Mouse (Mus musculus): ENCODE data around the gene Acadsb. TPM values are rescaled to one million over a fixed set of nuclear protein-coding genes. Genes with fewer than 3 reads are reported as not detected.
A peak's percentile ranks its signal among the peaks of the same experiment; 100 is the strongest.
"Not testable (repeated sequence)": the region's sequence is repeated elsewhere in the genome, so short reads cannot be mapped to it uniquely, and the experiment has no call there.

The Acadsb gene
- polyA plus RNA-seq (2014; fragmentation: Nextera tagmentation; extraction: Ambion mirVana): 91.3 and 101 TPM in 2 replicates

DNA sequence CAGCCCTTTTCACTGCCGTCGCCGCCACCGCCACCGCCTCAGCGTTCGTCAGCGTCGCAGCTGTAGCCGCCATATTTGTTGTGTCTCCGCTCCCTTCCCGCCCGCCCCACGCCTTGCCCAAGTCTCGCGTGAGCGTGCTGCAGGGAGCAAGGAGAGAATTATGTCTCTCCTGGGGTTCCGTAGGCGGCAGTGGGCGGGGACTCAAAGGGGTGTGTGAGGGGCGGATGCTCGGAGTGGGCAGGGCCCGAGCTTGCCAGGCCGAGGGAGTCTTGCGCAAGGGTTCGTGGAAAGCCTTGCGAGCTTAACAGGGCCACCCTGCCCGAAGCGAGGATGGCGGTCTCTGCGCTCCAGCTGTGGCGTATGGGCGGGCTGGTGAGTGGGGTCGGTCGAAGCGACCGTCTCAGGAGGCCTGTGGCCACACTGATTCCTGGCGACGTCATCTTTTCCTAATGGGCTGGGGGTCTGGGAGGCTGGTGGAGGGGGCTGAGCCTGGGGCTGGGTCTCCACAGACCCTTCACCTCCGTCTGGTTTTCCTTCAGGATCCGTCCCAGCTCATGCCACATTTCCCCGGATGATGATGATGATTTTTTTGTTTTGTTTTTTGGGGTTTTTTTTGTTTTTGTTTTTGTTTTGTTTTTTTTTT lies at the start of gene Acadsb, which contains the start of gene Ikzf5:
Gene Acadsb (plus strand): TSS at position 186 of the 643 bp plus-strand sequence.
Gene Ikzf5 (minus strand): TSS at position 106 of the 643 bp plus-strand sequence.
- Histone ChIP-seq H3K9me3 (ENCODE audit: control insufficient read depth, low read length) (no peaks in the 10 kb centered on the region), H3K4me3 (replicated peaks; ENCODE audit: low read length) (peak within 1 kb of the TSS; percentile 90), H3K36me3 (replicated peaks; ENCODE audit: control insufficient read depth, insufficient read depth) (no peaks in the 10 kb centered on the region; the same call in 1 of the 2 replicates), H3K27me3 (ENCODE audit: control insufficient read depth, insufficient read depth, low read length) (no peaks in the 10 kb centered on the region), H3K9ac (peak within 1 kb of the TSS; percentile 90), H3K4me1 (replicated peaks; ENCODE audit: control insufficient read depth, insufficient read depth, low read length) (peaks cover 28% of the 10 kb centered on the region), H3K27ac (peak within 1 kb of the TSS; percentile 79), H3K4me2 (replicated peaks) (peak within 1 kb of the TSS; percentile 61)
- 1% methylated on average over 42 of the region's 42 CpGs for WGBS
- DNase-seq (ENCODE audit: low spot score) (peak; percentile 97), ATAC-seq (ENCODE audit: low FRiP score) (peak; percentile 98)

DNA sequence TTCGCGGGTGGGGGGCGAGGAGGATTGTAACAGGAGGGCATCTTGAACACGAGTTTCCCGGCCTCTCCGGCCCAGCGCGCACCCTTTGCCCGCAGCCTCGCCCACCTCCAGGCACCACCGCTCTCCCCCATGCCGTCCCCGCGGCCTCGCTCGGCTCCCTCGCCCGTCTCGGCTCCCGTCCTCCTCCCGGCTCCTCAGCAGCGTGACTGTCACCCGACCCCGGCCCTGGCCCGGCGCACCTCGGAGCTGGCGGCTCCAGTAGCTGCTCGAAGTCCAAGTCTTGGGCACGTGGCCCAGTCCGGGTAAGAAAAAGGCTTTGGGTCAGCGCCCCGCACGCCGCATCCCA lies 48.2 kb upstream of the Acadsb start:
- Histone ChIP-seq H3K4me2 (replicated peaks) (peak overlapping the region; percentile 90), H3K9ac (peak overlapping the region; percentile 86), H3K36me3 (replicated peaks; ENCODE audit: control insufficient read depth, insufficient read depth) (peaks cover 27% of the 10 kb centered on the region), H3K27me3 (ENCODE audit: control insufficient read depth, insufficient read depth, low read length) (no peaks in the 10 kb centered on the region), H3K27ac (peak overlapping the region; percentile 77), H3K4me3 (replicated peaks; ENCODE audit: low read length) (peak overlapping the region; percentile 81), H3K4me1 (replicated peaks; ENCODE audit: control insufficient read depth, insufficient read depth, low read length) (peaks cover 15% of the 10 kb centered on the region), H3K9me3 (ENCODE audit: control insufficient read depth, low read length) (no peaks in the 10 kb centered on the region)
- WGBS: 2% methylated on average over 35 of the region's 35 CpGs
- peak; percentile 79 for ATAC-seq (ENCODE audit: low FRiP score)
- DNase-seq (ENCODE audit: low spot score): no peak

DNA sequence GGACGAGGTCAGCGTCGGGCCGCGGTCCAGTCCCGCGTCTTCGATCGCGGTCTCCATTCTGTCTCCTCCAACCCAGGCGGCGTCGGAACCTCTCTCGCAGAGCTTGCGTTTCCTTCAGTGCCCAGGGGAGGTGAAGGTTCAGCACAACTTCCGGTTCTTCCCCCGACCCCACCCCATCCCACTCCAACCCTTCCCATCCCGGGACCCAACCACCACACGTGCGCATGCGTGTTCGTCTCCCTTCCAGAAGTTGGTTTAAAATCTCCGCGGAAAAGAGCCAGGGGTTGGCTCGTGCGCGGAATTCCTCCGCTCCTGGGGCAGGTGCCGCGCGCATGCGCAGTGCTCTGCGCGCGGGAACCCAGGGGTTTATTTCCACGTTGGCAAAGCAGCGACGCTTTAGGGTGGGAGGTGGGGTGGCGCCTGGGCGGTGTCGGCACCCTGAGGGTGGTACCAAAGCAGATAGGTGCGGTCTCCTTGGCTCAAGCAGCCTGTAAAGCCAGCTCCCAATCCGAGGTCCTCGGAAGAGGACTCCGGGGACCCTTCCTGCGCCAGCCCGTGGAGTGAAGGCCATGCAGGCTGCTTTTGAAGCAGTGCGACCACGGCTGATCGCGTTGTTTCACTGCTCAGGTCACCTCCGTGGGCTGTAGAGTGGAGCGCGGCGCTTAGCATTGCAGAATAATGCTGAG lies 47.6 kb upstream of the Acadsb start, which contains the start of gene 2310057M21Rik:
Gene 2310057M21Rik (minus strand): TSS at position 145 of the 686 bp plus-strand sequence.
- peak; percentile 99 for DNase-seq (ENCODE audit: low spot score)
- Histone ChIP-seq H3K9ac (peak within 1 kb of the TSS; percentile 86), H3K27me3 (ENCODE audit: control insufficient read depth, insufficient read depth, low read length) (no peaks in the 10 kb centered on the region), H3K4me3 (replicated peaks; ENCODE audit: low read length) (peak within 1 kb of the TSS; percentile 81), H3K9me3 (ENCODE audit: control insufficient read depth, low read length) (no peaks in the 10 kb centered on the region), H3K4me1 (replicated peaks; ENCODE audit: control insufficient read depth, insufficient read depth, low read length) (peaks cover 15% of the 10 kb centered on the region), H3K27ac (peak within 1 kb of the TSS; percentile 91), H3K4me2 (replicated peaks) (peak within 1 kb of the TSS; percentile 90), H3K36me3 (replicated peaks; ENCODE audit: control insufficient read depth, insufficient read depth) (peaks cover 23% of the 10 kb centered on the region)
- WGBS: under 1% methylated on average over 55 of the region's 55 CpGs
- ATAC-seq (ENCODE audit: low FRiP score): peak; percentile 97

DNA sequence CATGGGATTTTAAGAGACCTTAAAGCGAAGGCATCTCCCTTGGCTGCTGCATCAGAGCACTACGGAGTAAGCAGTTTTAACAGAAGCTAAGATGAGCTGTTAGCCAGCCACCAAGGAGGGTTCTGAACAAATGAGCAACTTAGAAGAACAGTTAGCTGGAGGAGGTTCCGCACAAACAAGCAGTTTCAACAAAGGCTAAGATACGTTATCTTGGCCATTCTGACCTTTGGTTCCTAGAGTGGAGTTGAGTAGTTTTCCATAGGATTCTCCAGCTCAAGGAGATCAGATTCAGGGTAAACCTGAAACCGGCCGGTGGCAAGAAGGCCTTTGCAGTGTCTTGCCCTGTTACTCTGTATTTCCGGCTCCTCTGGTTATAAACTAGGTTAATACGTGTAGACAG lies 46.3 kb upstream of the Acadsb start:
- 96% methylated on average over 8 of the region's 8 CpGs for WGBS
- H3K27me3 ChIP-seq (ENCODE audit: control insufficient read depth, insufficient read depth, low read length): no peaks in the 10 kb centered on the region

DNA sequence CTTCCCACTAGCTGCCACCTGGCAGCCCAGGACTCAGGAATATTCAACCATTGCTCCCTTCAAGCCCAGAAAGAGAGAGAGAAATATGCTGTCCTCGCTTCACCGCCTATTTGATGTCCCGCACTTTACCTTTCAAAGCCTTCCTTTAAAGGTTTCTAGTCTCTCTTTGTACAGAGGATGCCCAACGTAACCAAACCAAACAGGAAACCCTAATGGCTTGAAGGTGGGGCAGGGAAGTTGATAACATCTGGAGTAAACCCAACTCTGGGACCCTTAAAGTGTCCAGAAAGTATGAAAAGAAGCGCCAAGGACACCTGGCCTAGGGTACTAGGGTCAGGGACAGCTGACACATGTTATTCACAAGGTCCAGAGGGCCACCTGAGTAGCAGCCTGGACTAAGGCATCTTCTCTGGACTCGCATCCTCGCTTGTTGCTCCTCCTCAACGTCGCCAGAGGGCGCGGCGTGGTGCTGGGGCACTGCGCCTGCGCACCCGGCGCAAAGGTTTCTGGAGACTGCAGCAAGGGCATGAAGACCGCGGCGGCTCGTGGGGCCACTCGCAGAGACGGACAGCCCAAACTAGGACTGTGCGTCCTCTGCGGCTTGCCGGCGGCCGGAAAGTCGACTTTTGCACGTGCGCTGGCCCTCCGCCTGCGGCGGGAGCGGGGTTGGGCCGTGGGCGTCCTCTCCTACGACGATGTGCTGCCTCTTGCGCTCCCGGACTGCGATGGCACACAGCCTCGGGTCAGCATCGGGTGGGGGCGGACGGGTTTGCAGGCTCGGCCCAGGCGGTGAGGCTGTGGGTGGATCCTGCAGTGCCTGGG lies 39.5 kb upstream of the Acadsb start, which contains the start of gene Pstk:
Gene Pstk (plus strand): TSS at position 494 of the 822 bp plus-strand sequence.
- H3K4me3 ChIP-seq (replicated peaks; ENCODE audit: low read length): peak within 1 kb of the TSS; percentile 55
- peak within 1 kb of the TSS; percentile 84 for H3K27ac ChIP-seq
- H3K4me2 ChIP-seq (replicated peaks): peak within 1 kb of the TSS; percentile 76
- H3K9ac ChIP-seq: peak within 1 kb of the TSS; percentile 78
- no peaks in the 10 kb centered on the region for H3K27me3 ChIP-seq (ENCODE audit: control insufficient read depth, insufficient read depth, low read length)
- DNase-seq (ENCODE audit: low spot score): peak; percentile 90
- 5% methylated on average over 47 of the region's 47 CpGs for WGBS
- no peaks in the 10 kb centered on the region for H3K9me3 ChIP-seq (ENCODE audit: control insufficient read depth, low read length)
- peaks cover 11% of the 10 kb centered on the region for H3K4me1 ChIP-seq (replicated peaks; ENCODE audit: control insufficient read depth, insufficient read depth, low read length)
- peak; percentile 91 for ATAC-seq (ENCODE audit: low FRiP score)
- 0 out of 2 replicates have a peak, but pooled peaks cover 5% of the 10 kb centered on the region for H3K36me3 ChIP-seq (replicated peaks; ENCODE audit: control insufficient read depth, insufficient read depth)

More for the DNA sequence above, 46.3 kb upstream of the Acadsb start:
- Histone ChIP-seq H3K36me3 (replicated peaks; ENCODE audit: control insufficient read depth, insufficient read depth) (peaks cover 9% of the 10 kb centered on the region), H3K4me3 (replicated peaks; ENCODE audit: low read length) (no peak overlapping the region), H3K9me3 (ENCODE audit: control insufficient read depth, low read length) (no peaks in the 10 kb centered on the region), H3K27ac (no peak overlapping the region), H3K4me2 (replicated peaks) (no peak overlapping the region), H3K9ac (no peak overlapping the region), H3K4me1 (replicated peaks; ENCODE audit: control insufficient read depth, insufficient read depth, low read length) (peaks cover 15% of the 10 kb centered on the region)
- DNase-seq (ENCODE audit: low spot score) (no peak), ATAC-seq (ENCODE audit: low FRiP score) (no peak)

DNA sequence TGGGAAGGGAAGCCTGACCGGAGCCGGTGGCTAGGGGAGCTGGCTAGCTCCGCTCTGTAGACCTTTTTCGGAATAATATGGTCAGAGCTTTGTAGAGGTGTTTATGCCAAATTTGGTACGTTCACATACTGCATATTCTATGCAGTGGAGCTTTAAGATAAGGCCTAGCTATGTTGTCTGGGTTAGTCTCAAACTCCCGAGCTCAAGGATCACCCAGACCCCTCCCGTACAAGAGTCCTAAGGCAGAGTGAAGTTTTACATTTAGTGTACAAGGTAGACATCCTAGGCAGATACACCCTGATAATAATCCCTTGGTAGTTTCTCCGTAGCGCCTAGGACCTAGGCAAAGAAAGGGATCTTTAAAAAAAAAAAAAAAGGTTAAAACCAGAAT lies 38.9 kb upstream of the Acadsb start:
- WGBS: 10% methylated on average over 9 of the region's 9 CpGs
- peak overlapping the region; percentile 78 for H3K9ac ChIP-seq
- peak overlapping the region; percentile 55 for H3K4me3 ChIP-seq (replicated peaks; ENCODE audit: low read length)
- no peaks in the 10 kb centered on the region for H3K27me3 ChIP-seq (ENCODE audit: control insufficient read depth, insufficient read depth, low read length)
- H3K4me1 ChIP-seq (replicated peaks; ENCODE audit: control insufficient read depth, insufficient read depth, low read length): peaks cover 11% of the 10 kb centered on the region
- peak overlapping the region; percentile 84 for H3K27ac ChIP-seq
- peak; percentile 35; the same call in 1 of the 2 replicates for ATAC-seq (ENCODE audit: low FRiP score)
- 0 out of 2 replicates have a peak, but pooled peaks cover 5% of the 10 kb centered on the region for H3K36me3 ChIP-seq (replicated peaks; ENCODE audit: control insufficient read depth, insufficient read depth)
- no peaks in the 10 kb centered on the region for H3K9me3 ChIP-seq (ENCODE audit: control insufficient read depth, low read length)
- no peak for DNase-seq (ENCODE audit: low spot score)
- H3K4me2 ChIP-seq (replicated peaks): peak overlapping the region; percentile 76

DNA sequence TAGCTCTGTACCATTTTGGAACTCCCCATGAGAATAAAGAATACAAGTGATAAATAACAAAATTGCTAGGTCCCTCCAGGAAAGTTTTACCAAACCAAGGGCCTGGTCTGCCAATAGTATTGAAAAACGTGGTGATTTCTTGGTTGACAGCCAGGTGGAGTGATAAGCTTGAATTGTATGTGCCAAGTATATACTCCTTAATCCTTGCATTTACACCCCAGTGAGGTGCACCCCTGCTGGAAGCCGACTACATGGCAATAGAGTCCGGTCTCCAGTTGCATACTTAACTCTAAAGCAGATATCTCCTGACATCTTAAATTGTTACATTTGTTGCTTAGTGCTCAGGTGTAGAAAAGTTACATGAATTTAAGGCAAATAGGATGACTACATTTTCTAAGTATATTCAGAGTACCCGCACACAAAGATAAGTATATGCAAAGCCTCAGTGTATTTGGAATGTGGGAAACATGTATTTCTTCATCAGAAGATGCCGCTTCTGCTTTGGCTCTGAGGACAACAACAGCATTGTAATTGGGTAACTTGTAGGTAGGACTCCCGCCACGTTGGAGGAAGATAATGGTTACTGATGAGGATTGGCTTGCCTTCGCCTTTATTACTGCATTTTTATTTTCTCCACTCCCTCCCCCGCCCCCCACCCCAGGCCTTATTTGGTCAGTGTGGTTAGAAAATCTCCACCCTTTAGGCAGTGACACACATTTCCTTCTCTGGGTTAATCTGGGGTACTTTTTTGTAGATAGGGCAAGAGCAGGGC lies 38.3 kb upstream of the Acadsb start:
- 78% methylated on average over 9 of the region's 9 CpGs for WGBS
- no peak for DNase-seq (ENCODE audit: low spot score)
- Histone ChIP-seq H3K9me3 (ENCODE audit: control insufficient read depth, low read length) (no peaks in the 10 kb centered on the region), H3K27ac (no peak overlapping the region), H3K4me1 (replicated peaks; ENCODE audit: control insufficient read depth, insufficient read depth, low read length) (peaks cover 11% of the 10 kb centered on the region), H3K9ac (peak overlapping the region; percentile 78), H3K4me3 (replicated peaks; ENCODE audit: low read length) (peak overlapping the region; percentile 55), H3K4me2 (replicated peaks) (peak overlapping the region; percentile 76), H3K36me3 (replicated peaks; ENCODE audit: control insufficient read depth, insufficient read depth) (0 out of 2 replicates have a peak, but pooled peaks cover 5% of the 10 kb centered on the region), H3K27me3 (ENCODE audit: control insufficient read depth, insufficient read depth, low read length) (no peaks in the 10 kb centered on the region)
- ATAC-seq (ENCODE audit: low FRiP score): no peak

DNA sequence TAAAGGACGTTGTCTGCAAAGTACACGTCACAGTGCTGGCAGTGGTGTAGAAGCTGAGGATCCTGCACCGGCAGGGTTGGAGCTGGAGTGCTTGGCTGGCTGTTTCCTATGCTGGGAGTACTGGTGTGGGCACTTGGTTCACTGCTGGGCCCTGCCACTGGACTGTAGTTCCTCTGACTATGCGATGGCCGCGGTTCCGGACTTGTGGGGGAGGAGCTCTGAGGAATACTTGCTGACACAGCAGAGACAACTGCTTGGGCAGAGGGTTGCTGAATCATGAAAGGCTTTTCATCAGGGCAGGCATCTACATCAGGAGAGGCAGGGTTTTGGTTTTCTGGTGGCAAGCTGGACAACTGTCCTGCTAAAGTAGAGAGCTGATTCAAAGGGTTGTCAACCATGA lies 18.6 kb upstream of the Acadsb start:
- not testable (repeated sequence) for H3K27me3 ChIP-seq (ENCODE audit: control insufficient read depth, insufficient read depth, low read length); H3K9me3 ChIP-seq (ENCODE audit: control insufficient read depth, low read length); H3K4me2 ChIP-seq (replicated peaks); ATAC-seq (ENCODE audit: low FRiP score); DNase-seq (ENCODE audit: low spot score); H3K27ac ChIP-seq; H3K9ac ChIP-seq; H3K4me3 ChIP-seq (replicated peaks; ENCODE audit: low read length); H3K4me1 ChIP-seq (replicated peaks; ENCODE audit: control insufficient read depth, insufficient read depth, low read length)
- WGBS: 90% methylated on average over 6 of the region's 7 CpGs
- peaks cover 53% of the 10 kb centered on the region for H3K36me3 ChIP-seq (replicated peaks; ENCODE audit: control insufficient read depth, insufficient read depth)

Measured in hindbrain, embryonic 14.5 days (tissue).